Mouse (Mus musculus) ES-Bruce4 (cell line): ENCODE data around the gene Ap1b1. TPM values are rescaled to one million over a fixed set of nuclear protein-coding genes. Genes with fewer than 3 reads are reported as not detected.

Source experiments
- H3K27ac ChIP-seq: 2 replicates; pipeline ENCODE4 v1.5.1; 2012; ENCODE audit warnings: low read length, inconsistent platforms; ENCODE audit not compliant: insufficient read depth
- H3K27me3 ChIP-seq: 2 replicates; pipeline ENCODE4 v1.6.1; 2012; ENCODE audit warnings: mild to moderate bottlenecking, low read length, inconsistent platforms; ENCODE audit not compliant: control insufficient read depth, poor library complexity, insufficient read depth, severe bottlenecking
- H3K36me3 ChIP-seq: 2 replicates; pipeline ENCODE4 v1.6.1; 2012; ENCODE audit warnings: inconsistent platforms, mild to moderate bottlenecking, low read length, moderate library complexity; ENCODE audit not compliant: control insufficient read depth, poor library complexity, insufficient read depth, severe bottlenecking
- H3K4me1 ChIP-seq: one replicate; pipeline ENCODE4 v1.8.1; 2011; ENCODE audit warnings: low read length; ENCODE audit not compliant: control insufficient read depth, insufficient read depth
- H3K4me3 ChIP-seq: 2 replicates; pipeline ENCODE4 v1.5.1; 2011; ENCODE audit warnings: low read depth, mild to moderate bottlenecking, low read length
- H3K9ac ChIP-seq: 2 replicates; pipeline ENCODE4 v1.6.1; 2012; ENCODE audit warnings: low read depth, mild to moderate bottlenecking, inconsistent platforms; ENCODE audit not compliant: poor library complexity, severe bottlenecking
- H3K9me3 ChIP-seq: replicated peaks from 2 replicates; pipeline ENCODE4 v1.6.1; 2012; ENCODE audit warnings: mild to moderate bottlenecking, low read length, inconsistent platforms; ENCODE audit not compliant: control insufficient read depth, poor library complexity, insufficient read depth, severe bottlenecking
- CTCF ChIP-seq: IDR thresholded peaks from one replicate; pipeline ENCODE4 v1.8.1; 2011; ENCODE audit warnings: low read depth, low read length
- EP300 ChIP-seq: IDR thresholded peaks from 2 replicates; pipeline ENCODE4 v1.6.1; 2011; ENCODE audit warnings: low read depth, low read length; ENCODE audit not compliant: insufficient read depth
- POLR2A ChIP-seq: IDR thresholded peaks from one replicate; pipeline ENCODE4 v1.8.1; 2011; ENCODE audit warnings: low read length; ENCODE audit not compliant: insufficient read depth
- polyA plus RNA-seq: library from polyadenylated mRNA; stranded (reverse); fragments of >200 nt; gene quantifications from 2 replicates; pipeline ENCODE4 v1.2.4, GENCODE M21; 2011; ENCODE audit warnings: low read depth; ENCODE audit not compliant: missing spikeins, insufficient read depth, insufficient read length

Gene Ap1b1
- polyA plus RNA-seq, 1 experiment = 61.2 TPM

DNA sequence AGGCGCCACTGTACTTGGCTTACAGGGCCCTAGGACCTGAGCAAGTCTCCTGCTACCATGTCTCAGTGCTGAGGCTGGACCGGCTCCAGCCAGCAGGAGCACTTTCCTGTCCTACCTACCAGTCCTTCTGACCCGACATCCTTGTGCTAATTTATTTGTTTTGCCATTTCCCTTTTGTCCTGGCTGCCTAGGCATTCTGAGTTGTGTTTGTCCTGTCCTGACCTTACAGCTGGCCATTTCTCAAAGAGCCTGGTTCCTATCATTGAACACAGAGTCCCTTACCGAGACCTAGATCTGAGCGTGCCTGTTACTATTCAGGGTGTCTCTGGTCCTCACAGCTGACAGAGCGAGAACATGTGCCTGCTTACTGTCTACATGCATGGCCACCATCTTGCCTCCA is 68.2 kb downstream of the Ap1b1 start:
- Histone ChIP-seq H3K9me3 (no peaks in the 10 kb centered on the region), H3K4me1 (peaks cover 11% of the 10 kb centered on the region), H3K27ac (no peak overlapping the region), H3K36me3 (no peaks in the 10 kb centered on the region), H3K27me3 (0 out of 2 replicates have a peak, but pooled peaks cover 3% of the 10 kb centered on the region), H3K4me3 (no peak overlapping the region), H3K9ac (peak overlapping the region; percentile 51)
- TF ChIP-seq POLR2A (no peak), CTCF (no peak), EP300 (no peak)

DNA sequence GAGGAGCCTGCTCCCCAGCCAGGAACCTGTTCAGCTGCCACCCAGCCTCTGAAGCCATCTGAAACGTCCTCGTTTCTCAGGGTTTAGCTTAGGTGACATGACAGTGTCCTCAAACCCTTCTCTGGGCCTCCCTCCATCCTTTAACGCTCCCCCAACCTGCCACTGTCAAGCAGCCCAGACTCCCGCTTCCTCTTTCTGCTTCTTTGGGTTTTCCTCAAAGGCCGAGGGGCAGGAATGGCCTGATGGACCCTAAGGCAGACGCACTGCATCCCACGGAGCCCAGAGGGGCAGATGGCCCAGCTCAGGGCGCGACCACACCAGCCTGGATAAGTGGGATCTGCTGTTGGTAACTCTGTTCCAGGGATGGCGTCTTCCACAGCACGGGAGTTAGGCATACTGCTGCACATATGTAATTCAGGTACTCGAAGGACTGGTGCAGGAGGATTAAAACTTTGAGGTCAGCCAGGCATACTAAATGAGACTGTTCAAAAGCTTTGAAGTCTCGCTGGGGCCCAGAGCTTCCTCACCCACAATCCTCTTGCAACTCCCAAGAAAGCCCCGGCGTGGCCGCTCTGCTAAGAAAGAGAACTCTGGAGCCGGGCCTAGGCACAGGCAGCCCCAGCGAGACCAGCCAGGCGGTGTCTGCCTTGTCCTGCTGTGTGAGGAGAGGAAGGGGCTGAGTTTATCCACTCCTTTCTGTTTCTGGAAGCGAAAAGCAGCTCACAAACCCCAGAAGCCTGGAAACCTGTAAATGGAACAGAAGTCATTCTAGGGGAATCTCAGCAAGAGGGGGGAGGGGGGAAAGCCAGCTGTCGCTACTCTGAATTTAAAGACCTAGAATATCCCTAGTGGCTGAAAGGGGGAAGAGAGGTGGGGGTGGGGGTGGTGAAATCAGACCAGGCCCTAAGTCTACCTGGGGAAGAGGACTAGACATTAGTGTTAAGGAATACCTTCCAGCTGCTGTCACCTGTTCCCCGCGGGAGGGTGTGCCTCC is 69.6 kb downstream of the Ap1b1 start:
- TF ChIP-seq EP300 (no peak), POLR2A (no peak), CTCF (no peak)
- Histone ChIP-seq H3K9me3 (no peaks in the 10 kb centered on the region), H3K27ac (no peak overlapping the region), H3K4me1 (peaks cover 13% of the 10 kb centered on the region), H3K27me3 (0 out of 2 replicates have a peak, but pooled peaks cover 3% of the 10 kb centered on the region), H3K9ac (0 out of 2 replicates have a peak overlapping the region, but pooled peaks have one; percentile 24), H3K36me3 (no peaks in the 10 kb centered on the region), H3K4me3 (no peak overlapping the region)

DNA sequence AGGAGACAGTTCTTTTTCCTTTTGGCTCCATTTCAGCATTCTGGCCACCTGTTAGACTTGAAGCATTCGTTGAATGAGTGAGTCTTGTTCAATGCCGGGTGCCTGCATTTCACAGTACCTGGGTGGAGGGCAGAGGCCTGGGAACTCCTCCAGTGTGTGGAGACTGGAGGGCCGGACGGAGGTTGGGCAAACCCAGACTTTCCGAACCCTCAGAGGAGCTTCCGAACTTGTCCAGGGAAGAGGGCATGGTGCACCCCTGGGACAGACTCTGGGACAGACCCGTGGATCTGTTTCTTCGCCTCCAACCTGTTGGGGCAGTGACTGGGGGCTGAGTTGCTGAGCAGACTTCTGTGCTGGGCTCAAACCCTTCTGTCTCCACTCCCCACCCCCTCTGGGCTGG is 70.4 kb downstream of the Ap1b1 start:
- Histone ChIP-seq H3K4me1 (peaks cover 13% of the 10 kb centered on the region), H3K27ac (no peak overlapping the region), H3K4me3 (no peak overlapping the region), H3K9me3 (no peaks in the 10 kb centered on the region), H3K36me3 (no peaks in the 10 kb centered on the region), H3K9ac (no peak overlapping the region), H3K27me3 (0 out of 2 replicates have a peak, but pooled peaks cover 3% of the 10 kb centered on the region)
- TF ChIP-seq CTCF (no peak), EP300 (no peak), POLR2A (no peak)

DNA sequence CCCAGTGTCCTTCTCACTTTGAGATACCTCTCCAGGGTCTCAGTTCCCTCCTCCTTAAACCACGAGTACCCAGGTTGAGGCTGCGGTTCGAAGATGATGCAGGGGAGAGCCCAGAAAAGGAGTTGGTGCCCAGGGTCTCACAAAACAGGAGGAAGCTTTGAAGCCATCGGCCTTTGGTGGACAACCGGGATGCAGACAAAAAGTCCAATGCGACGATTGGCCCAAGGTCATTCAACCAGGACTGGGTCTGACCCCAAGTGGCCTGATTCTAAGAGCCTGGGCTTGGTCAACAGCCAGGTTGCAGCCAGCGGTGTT is 70.9 kb downstream of the Ap1b1 start:
- peak overlapping the region; percentile 62 for H3K9ac ChIP-seq
- H3K36me3 ChIP-seq = no peaks in the 10 kb centered on the region
- peaks cover 12% of the 10 kb centered on the region for H3K4me1 ChIP-seq
- H3K9me3 ChIP-seq = no peaks in the 10 kb centered on the region
- H3K4me3 ChIP-seq = peak overlapping the region; percentile 64
- 0 out of 2 replicates have a peak, but pooled peaks cover 3% of the 10 kb centered on the region for H3K27me3 ChIP-seq
- no peak for TF ChIP-seq POLR2A
- no peak for TF ChIP-seq EP300
- H3K27ac ChIP-seq = no peak overlapping the region

DNA sequence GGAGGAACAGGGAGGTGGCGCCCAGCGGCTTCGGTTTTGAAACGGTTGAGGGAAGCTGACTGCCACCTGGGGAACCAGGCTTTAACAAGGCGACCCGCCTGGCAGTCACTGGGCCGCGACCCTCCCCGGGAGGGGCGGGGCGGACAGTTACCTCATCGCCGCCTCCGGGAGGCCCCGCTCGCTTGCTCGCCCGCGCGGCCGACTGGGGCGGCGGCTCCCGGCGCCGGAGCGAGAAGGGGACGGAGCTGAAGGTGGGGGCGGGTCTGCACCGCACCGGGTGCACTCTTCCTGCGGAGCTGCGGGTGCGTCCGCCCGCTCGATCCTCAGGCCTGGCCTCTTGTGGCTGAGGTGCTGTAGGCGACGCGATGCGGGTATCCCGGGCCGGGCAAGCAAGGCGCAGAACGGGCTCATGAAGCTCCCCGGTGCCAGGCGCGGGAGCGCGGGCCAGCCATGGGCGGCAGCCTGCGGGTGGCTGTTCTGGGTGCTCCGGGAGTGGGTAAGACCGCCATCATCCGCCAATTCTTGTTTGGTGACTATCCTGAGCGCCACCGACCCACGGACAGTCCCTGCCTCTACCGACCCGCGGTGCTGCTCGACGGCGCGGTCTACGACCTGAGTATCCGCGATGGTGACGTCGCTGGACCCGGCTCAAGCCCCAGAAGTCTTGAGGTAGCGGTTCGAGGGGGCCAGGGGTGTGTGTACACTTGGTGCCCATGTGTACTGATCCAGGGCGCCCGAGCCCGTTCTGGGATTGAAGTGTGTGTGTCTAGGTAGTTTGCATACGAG is 71.4 kb downstream of the Ap1b1 start, which contains the start of gene Rasl10a:
Gene Rasl10a (plus strand): TSS at position 273 of the 786 bp plus-strand sequence.
- Histone ChIP-seq H3K9me3 (no peaks in the 10 kb centered on the region), H3K27me3 (0 out of 2 replicates have a peak, but pooled peaks cover 3% of the 10 kb centered on the region), H3K36me3 (no peaks in the 10 kb centered on the region), H3K9ac (peak within 1 kb of the TSS; percentile 62), H3K27ac (no peak within 1 kb of the TSS), H3K4me3 (peak within 1 kb of the TSS; percentile 64), H3K4me1 (peaks cover 14% of the 10 kb centered on the region)
- TF ChIP-seq POLR2A (no peak), CTCF (no peak), EP300 (no peak)
